Mouse (Mus musculus) liver, embryonic 14.5 days (tissue): Measurements from ENCODE around the gene Rabepk.

ENCODE experiments used
- CTCF ChIP-seq: IDR thresholded peaks from 2 replicates; pipeline ENCODE4 v1.5.1; 2016; ENCODE audit warnings: antibody characterized with exemption, low read depth, control low read depth
- EP300 ChIP-seq: IDR thresholded peaks from 2 replicates; pipeline ENCODE4 v1.6.1; 2016; ENCODE audit warnings: antibody characterized with exemption, low read depth

DNA sequence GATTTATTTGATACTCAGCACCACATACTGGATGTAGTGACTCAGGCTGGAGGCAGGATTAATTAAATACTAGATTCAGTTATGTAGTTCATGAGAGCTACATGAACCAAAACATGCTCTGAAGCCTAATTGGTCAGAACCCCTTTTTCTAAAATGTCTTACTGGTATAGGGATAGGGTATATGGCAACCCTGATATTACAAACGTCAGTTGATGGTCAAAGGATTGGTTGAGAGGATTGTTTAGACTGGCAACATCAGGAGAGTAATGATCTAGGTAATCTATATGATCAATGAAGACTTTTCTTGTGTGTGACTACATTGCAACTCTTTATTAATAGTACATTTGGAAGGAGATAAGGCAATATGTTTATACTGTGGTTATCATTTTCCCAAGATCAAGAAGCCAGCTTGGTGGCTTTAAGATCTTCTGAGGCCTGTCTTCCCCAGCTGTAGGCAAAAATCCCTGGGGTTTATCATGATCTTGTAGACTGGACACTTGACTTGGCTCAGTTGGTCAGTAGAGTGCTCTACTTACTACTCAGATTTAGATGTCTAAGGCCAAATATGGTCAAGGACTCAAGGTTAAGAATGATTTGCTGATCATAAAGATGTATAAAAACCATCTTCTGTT, 22.4 kb downstream of the Rabepk start:
- no peak for TF ChIP-seq CTCF
- no peak for TF ChIP-seq EP300
